Mouse (Mus musculus) testis, adult 2 months (tissue): Measurements from ENCODE around the gene Ect2l.

Source experiments
- CTCF ChIP-seq: fragments of 200-500 bp; IDR thresholded peaks from 2 replicates; pipeline ENCODE4 v1.5.1; 2012; ENCODE audit warnings: low read depth, mild to moderate bottlenecking, inconsistent platforms, low read length, moderate library complexity; ENCODE audit not compliant: control insufficient read depth, insufficient read depth, insufficient replicate concordance
- POLR2A ChIP-seq: fragments of 200-500 bp; IDR thresholded peaks from 2 replicates; pipeline ENCODE4 v1.6.1; 2012; ENCODE audit warnings: low read depth, mild to moderate bottlenecking, inconsistent platforms, low read length, moderate library complexity; ENCODE audit not compliant: control insufficient read depth

GRCm38 (mm10) chr10:18197206-18197979 lies 13.3 kb downstream of the Ect2l start:
- TF ChIP-seq POLR2A (no peak), CTCF (peak; percentile 43; the same call in 1 of the 2 replicates)
